Mouse (Mus musculus) kidney, adult 18-20 months (tissue): Measurements from ENCODE around the gene Prpf19.

Source experiments
- DNase-seq: peaks from one replicate; pipeline ENCODE4 v3.0.0; 2021

The Prpf19 gene

DNA sequence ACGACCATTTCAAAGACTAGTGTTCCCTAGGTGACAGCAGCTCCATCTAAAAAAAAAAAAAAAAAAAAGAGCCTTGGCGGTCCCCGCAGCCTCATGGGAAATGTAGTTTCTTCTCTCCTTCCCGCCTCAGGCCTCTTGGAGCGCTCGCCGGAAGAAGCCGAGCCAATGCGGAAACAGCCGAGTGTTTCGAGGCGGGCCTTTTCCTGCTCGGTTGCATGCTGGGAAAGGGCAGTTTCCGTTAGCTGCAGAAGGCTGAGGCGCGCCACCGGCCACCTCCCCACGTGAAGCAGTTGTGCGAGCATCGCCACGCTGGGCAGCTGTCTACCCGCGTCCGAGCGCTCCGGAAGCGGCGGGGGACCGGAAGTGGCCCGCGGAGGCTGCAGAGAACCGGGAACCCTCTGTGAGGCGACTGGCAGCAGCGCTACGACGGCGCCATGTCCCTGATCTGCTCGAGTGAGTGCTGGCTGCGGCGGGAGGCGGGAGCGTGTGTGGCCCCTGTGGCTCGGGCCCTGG is at the start of gene Prpf19:
Prpf19 (plus strand) TSS at position 216 of the 513 bp plus-strand sequence.
- DNase-seq = peak; percentile 98

DNA sequence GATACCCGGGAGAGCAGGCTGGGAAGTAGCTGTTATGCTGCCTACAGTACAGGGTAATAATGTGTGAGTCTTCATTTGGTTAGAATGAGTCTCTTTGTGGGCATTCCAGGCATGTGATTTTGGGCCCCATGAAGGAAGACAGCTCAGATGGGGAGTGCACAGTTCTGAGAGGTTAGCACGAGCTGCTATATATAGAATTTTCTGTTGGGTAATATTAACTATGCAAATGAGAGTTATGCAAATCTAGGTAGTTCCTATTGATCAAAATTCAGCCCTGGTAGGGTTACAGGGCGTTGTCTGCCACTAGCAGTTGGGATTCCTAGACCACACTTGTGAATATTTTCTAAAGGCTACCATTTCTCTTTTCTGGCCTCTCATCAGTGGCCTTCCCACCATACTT is 49.6 kb upstream of the Prpf19 start:
- DNase-seq = no peak

DNA sequence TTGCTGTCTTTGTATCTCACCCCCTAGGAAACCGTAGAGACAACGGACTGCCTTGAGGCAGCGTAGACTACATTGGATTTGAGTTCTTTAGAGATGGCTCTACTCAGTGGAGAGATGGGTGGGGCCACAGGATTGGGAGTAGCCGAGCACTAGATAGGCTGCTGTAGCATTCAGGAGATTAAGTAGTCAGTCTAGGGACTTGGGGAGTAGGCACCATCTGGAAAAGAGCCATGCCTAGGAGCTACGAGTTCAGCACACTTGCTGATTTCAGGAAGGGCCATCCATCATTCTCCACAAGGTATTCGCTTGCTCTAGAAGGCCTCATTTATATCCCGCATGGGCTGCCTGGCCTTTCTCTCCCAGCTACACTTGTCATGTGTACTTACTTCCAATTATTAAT is 48.9 kb upstream of the Prpf19 start:
- no peak for DNase-seq

DNA sequence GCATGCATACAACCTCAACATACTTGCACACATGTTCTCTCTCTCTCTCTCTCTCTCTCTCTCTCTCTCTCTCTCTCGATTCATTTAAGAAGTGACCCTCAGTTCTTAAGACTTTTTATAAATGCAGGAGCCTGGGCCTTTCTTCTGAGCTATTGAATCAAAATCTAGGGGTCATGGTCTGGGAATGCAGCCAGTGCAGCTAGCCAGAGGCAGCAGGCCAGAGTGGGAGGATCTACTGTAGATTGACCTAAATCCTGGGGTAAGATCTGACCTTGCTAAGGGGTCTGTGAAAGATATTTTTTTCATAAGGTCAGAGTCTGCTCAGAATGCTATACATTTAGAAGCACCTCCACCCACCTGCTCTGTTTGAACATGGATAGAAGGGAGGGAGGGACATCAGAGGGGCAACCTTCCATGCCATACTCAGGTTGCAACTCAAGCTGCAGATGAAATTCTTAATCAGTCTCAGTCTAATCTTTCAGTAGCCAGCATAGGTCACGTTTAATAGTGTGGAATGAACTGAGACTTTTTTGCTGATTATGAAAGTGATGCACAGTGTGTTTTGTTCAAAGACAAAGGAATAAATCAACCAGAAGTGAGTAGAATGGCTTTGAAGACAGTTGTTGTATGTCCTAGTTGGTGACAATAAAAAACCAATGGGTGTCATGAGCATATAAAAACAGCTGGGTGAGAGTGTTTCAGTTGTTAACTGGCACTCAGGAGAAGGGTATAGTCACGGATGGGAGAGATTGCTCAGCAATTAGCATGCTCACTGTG is 47.5 kb upstream of the Prpf19 start:
- DNase-seq = peak; percentile 47

DNA sequence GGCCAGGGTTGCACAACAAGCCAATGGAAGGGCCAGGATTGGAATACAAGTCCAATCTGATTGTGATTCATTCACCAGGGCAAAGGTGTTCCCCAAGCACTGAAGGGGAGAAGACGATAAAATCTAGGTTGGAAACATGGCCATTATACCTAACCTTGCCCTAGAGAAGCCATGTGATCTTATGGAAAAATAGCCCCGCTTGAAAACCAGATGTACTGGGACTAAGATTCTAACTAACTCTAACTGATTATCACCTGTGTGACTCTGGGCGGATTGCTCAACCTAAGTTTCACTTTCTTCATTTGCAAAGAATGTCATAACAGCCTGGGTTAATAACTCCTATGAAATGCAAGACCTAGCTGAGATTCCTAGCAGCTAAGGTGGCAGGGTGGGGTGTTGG is 39.6 kb upstream of the Prpf19 start:
- DNase-seq = no peak

DNA sequence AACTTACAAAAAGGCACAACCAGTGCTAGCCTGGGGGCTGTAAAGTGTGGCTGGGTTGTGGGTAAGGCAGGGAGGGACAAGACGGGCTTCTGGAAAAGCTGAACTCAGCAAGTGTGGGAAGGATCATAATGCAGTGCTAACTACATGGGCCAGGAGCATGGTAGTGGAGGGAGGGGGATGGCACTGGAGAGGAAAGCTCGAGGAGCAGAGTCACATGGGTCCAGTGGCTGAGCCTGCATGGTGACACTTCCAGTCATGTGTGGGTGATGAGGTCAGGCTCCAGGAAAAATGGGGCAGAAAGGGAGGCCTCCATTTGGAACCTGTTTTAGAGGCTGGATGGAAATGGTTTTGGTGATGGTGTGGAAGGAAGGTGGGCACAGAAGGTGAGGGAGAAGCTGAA is 38.5 kb upstream of the Prpf19 start:
- no peak for DNase-seq

DNA sequence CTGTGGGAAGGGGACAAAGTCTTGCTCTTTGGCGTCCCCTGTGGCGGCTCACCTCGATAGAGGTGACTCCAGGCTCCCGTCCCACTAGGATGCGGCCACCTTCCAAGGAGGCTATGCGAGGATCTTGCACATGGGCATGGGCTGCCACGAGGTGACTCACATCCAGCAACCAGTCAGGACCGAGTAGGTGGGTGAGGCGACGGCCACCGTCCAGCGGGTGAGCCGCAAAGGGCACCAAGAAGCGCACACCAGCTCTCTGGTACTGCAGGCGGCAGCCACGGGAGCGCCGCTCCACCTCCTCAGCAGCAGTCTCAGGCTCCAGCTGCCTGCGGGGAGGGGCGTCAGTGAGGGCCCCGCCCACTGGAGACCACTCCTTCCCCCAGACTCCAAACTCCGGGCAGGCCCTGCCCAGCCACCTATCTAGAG is 34.9 kb upstream of the Prpf19 start:
- no peak for DNase-seq

DNA sequence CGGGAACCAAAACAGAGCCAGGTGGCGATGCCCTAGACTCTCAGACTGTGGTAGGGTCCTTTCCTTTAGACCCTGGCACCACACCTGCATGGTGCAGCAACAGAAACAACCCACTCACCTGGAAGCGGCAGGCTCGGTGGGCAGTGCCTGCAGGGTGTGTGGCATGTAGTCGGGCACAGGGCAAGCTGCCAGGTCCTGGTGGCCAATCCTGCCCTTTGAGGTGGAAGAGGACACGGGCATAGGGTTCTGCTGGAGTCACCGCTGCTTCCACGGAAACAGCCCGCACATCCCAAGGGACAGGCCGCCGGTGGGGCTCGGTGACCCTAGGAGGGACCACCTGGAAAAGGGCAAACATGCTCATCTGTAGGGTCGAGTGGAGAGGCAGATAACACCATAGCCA is 28.7 kb upstream of the Prpf19 start:
- DNase-seq = no peak

DNA sequence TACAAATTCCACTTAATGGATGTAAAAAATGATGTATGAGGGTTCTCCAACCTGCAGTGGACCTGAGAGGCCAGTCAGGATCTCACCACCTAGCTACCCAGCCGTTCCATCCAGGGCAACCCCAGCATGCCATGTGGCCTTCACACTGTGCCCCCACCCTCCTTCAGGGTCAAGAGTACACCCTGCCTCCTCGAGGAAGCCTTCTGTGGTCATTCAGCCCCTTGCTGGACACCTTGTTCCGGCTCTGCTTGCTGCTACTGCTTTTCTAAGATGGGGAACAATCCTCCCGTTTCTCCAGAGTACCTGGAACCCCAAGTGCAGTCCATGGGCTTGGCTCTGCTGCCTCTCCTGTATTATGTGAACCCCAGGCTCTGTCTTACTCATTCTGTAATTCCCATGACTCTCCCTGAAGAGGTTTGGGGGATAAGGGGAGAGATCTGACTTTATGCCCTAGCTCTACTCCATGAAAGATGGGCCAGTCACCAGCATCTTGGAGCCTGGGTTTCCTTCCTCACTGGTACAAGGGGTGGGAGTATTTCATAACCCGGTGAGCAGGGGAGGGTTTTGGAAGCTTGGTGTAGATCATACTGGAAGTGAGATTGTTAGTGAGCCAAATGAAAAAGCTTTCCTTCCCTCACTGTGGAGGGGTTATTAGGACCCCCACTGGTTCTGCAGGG is 26.9 kb upstream of the Prpf19 start:
- no peak for DNase-seq

DNA sequence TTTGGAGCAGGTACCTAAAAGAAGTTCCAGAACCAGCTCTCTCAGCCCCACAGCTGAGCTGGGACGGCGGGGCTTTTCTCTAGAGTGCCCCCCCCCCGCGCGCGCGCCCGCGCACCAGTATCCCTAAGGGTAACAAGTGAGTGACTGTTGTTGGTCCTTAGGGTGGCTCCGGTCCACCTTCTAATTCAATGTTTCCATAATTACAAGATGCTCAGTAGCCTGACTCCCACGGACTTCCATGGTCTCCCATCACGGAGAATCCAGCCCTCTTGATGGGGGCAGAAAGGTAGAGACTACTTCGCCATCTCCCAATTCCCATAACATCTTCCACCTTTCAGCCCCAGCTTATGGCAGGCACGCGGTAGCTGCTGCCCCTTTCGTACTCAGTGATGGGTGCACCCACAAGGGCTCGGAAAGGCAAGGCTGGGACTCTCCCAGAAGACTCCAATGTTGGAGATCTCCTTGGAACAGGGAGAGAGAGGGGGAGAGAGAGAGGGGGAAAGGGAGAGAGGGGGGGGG is 26.3 kb upstream of the Prpf19 start:
- DNase-seq = no peak

DNA sequence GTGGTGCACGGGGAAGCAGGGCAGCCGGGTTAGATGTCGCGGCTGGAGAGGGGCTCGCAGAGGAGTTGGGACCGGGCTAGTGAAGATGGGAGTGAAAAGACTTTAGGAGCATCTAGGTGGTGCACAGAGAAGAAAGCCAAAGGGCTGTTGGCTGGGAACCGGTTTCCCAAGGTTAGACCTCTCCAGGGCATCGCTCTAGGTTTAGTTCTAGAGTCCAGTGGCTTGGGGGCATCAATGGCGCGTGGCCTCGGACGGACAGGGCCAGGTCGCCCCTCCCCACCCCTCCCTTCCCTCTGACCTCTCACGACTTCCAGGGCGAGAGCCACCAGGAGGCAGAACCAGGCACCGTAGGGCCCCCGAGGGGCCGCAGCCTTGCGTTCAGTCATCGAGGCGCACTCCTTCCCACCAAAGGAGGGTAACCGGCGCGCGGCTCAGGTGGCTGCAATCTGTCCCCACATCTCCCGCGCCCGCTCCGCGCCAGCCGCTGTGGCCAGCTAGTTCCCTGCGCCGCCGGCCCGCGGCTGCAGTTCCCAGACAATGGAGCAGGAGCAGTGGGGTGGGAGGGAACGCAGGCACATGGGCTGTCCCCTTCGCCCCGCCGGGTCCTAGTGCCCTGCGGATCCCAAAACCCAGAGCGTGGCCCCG is 25.7 kb upstream of the Prpf19 start:
- peak; percentile 79 for DNase-seq

DNA sequence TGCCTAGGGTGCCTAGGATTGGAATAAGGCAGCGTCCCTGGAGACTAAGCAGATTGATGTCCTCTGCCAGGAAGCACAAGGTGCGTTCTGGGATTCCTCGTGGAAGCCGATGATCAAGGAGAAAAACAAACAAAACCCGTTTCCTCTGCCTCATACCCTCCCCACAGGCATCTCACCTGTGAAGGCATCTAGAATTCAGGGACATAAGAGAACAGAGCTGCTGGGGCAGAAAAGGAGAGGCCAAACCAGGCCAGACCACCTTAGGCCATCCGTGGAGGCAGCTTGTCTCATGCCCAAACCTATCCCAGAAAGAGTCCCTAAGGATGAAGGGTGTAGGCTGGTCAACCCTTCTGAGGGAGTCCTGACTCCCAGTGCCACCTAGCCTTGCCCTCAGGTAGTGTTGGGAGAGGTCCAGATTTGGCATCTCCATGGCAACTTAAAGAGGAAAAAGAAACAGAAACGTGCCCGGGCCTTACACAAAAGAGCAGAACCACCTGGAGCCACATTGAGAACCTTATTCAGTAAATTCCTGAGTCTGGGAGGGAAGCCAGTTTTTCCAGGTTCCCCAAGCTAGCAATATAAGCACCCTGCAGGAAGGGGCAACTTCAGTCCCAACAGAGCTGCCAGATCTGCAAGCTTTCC is 25.0 kb upstream of the Prpf19 start, which contains the start of gene Tmem132a:
Tmem132a (minus strand) TSS at position 55 of the 642 bp plus-strand sequence.
- DNase-seq = no peak

DNA sequence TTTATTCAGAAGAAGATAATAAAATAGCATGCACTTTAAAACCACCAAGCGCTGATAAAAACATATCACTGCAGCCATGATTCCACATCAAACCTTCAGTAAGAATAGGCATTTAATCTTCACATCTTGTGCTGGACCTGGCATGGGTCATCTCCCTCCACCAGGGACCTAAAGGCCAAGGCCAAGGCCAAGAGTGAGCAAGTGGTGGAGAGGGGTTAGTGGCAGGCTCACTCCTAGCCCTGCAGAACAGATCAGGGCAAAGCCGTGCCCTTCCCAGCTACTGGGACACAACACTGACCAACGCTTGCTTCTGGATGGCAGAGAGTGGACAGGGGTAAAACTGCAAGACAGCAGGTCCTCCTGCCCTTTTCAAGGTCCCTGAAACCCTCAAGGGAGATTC is 24.4 kb upstream of the Prpf19 start:
- DNase-seq = no peak

DNA sequence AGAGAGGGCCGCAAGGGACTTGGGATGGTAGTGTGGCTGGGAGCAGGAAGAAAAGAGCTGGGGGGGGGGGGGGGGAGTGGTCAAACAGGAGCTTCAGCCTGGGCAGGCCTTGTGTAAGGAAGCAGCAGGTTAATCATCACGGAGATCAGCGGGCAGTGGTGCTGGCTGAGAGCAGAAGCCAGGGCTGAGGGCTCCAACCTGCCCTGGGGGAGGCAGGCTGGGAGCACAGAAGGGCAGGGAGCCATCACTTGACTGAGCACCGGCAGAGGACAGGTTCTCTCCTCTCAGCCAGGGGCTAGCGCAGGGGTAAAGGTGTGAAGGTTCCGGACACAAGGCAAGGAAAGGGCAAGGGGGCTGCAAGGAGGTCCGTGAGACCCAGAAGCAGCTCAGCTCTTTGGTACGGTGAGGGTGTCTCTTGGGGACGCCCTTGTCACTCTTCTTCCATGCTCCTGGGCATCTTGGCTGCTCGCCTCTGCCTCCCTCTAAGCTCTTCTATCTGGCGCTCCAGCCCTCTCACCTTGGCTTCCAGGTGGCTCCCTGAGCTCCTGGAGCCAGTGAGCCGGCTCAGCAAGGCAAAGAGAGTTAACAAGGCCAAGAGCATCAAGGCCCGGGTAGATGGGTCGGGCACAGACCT is 23.6 kb upstream of the Prpf19 start:
- DNase-seq = no peak

DNA sequence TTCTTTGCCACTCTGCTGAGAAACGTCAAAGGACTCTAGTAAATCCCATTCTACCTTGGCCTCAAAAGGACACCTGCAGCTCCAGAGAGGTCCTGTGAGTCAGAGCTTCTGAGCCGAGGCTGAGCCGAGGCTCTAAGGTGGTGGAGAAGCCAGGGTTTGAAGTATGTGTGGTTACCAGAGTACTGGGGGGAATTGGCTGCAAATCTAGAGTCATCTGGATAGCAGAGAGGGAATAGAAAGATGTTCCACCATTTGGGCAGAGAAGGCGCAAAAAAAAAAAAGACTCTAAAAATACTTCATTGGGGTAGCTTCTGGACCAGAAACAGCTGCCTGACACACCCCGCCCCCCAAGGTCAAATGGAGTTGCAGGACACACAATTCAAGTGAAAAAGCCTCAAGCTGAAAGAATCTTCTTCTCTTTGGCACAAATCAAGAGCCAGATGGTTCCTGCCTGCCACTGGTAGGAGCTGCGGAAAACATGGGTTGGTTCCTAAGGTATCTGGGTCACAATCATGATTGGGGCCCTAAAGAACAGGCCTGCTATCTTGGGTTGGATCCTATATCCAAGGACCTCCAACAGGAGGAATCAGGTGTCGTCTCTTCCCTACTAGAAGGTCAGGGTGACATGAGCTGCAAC is 16.7 kb upstream of the Prpf19 start:
- no peak for DNase-seq

DNA sequence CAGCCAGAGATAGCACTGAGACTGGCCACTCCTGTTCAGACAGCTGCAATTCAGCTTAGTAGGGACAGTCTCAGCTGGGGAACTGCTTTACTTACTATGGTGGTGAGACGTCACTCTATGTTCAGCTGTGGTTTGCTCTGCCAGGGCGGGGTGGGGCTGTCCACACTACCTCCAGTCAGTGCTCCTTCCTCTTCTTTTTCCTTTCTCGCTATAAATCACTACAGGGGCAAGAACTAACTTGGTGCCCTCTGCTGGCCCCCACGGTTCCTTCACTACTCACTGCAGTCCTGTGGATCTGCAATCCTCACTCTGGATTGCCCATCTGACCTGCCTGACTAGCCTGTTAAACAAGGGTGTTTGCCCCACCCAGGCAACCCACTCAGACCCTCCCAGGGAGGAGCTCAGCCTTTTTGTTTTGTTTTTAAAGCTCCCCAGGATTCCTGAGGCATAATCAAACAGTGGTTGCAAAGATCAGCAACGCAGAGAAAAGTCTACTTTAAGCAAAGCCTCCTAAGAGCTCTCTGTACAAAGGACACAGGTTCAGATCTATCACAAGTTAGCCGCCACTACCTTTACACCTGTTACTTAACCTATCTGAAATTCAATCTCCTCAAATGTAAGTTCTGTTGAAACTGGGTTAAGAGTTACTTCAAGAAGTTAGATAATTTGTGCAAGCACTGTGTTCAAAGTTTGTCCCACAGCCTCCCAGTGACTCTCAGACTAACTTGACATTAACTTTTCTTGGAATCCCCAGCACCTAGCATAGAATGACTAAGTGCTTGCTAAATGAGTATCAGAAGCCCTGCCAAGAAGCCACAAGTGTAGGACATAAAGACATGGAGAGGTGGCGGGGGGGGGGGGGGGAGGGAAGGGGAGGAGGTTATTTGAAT is 14.7 kb upstream of the Prpf19 start:
- DNase-seq = peak; percentile 61

DNA sequence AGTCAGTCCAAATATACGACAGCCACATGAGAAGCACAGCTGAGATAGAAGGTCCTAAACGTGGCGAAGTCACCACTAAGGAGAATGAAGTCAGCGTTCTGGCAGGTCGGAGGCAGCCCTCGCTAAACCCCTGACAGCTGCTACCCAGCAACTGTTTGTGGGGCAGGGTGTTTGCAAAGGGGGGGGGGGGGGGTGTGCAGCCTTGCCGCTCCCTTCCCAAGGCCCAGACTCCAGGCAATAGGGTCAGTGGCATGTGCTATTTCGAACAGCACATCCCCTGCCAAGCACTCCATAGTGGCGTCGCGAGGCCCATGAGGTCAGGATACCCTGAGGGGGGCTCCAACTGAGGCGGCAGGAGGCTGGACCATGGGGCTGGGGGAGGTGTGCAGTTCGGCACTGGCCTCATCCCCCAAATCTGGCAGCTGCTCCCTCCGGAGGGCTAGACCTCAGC is 14.0 kb upstream of the Prpf19 start:
- DNase-seq = peak; percentile 27

DNA sequence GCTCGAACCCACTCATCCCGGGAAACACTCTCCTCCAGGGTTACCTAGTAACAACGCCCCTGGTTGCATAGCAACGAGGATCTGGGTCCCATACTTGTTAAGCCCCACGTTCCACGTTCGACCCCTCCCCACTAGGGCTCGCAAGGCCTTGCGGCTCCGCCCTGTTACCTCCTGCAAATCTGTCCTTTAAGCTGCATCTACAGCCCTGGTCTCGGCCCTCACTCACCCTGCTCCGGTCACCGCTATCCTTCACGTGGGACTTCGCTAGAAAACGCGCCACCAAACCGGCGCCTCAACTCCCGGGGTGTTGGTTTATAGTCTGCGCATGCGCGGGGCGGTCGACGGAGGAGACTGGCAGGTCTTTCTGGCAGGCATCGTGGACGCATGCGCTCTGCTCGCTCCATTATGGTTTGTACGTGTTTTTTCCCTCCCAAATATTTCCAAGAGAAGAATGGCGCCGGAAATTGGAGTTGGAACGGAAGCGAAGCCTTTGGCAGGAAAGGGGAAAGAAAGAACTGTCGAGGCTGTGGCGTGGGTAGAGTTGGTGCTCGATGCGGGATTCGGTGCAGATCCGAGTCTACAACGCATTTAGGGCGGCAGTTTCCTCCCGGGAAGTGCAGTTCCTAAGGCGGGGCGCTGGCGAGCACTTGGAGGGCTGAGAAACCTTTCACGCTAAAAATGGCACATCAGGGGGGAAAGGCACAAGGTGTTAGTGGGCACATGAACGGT is 13.4 kb upstream of the Prpf19 start, which contains the start of gene Tmem109:
Tmem109 (minus strand) TSS at position 576 of the 729 bp plus-strand sequence.
- peak; percentile 93 for DNase-seq

DNA sequence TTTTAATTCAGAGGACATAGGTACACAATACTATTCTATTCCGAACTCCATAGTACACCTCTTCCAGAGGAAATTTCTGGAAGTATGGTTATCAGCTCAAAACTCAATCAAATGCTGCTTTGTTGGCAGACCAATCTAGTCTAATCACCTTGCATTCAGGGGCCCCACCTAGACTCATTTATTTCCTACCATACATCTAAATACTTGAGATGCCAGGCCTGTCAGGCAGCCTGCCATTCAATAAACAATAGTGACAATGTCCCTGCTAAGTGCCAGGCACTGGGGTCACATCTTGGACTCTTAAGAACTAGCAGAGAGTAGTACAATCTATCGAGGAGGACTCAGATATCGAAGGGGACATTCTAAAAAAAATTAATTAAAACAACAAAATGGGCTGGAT is 2.8 kb upstream of the Prpf19 start:
- no peak for DNase-seq

DNA sequence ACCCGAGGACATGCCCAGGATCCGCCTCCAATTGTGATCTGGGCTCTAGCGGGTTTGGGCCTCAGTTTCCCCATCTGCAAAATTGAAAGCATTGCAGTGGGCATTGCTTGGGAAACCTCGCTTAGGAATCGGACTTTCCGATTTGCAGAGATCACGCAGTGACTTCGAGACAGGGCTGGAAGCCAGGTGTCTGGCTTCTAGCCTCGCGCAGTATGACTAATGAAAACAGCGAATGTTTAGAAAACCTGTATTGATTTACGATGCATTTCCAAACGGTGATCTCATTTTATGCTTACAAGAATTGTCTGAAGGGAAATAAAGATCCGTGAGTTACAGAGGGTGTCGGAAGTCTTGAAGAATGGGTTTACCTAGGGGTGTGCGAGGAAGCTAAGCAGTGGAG is 677 bp downstream of the Prpf19 start:
- DNase-seq = no peak
